Mouse (Mus musculus): ENCODE measurements around the gene Neurog2. TPM values are rescaled to one million over a fixed set of nuclear protein-coding genes. Genes with fewer than 3 reads are reported as not detected.

Neurog2 gene
- polyA plus RNA-seq, 1 experiment from 2014 or later = 3.8 TPM

Other genes starting within 250 kb of the Neurog2 start
- 180 and 204 TPM in 2 replicates for gene Ank2, start 133.8 kb upstream of the Neurog2 start, polyA plus RNA-seq (2014; fragmentation: Nextera tagmentation; extraction: Ambion mirVana)
- 25.6 and 27.0 TPM in 2 replicates for gene Larp7, start 79.8 kb upstream of the Neurog2 start, polyA plus RNA-seq (2014; fragmentation: Nextera tagmentation; extraction: Ambion mirVana)
- gene Zgrf1, start 79.6 kb upstream of the Neurog2 start, polyA plus RNA-seq (2014; fragmentation: Nextera tagmentation; extraction: Ambion mirVana) = 2.6 and 2.7 TPM in 2 replicates
- gene Alpk1, start 147.4 kb downstream of the Neurog2 start, polyA plus RNA-seq (2014; fragmentation: Nextera tagmentation; extraction: Ambion mirVana) = 0.80 and 0.91 TPM in 2 replicates
- 3.9 and 5.3 TPM in 2 replicates for gene Tifa, start 156.7 kb downstream of the Neurog2 start, polyA plus RNA-seq (2014; fragmentation: Nextera tagmentation; extraction: Ambion mirVana)
- gene Ap1ar, start 204.4 kb downstream of the Neurog2 start, polyA plus RNA-seq (2014; fragmentation: Nextera tagmentation; extraction: Ambion mirVana) = 100.0 and 102 TPM in 2 replicates